ENCODE assay signal across 24 mouse cellular contexts in genomic region chr4:106381131-106381530, GRCm38 (mm10).
DNase-seq lines count a peak whose midpoint lies in the region; ATAC-seq lines count a peak whose summit lies in the region.
"Had no signal": no experiment of that assay in that cellular context is flagged by ENCODE, and none has a peak within 500 bp of the region (broad histone marks: within the 10 kb centered on the region; RNA-seq: fewer than 3 reads in every experiment).

No protein-coding gene starts in this region.

- ATAC-seq in inflammation-experienced regulatory T-cells, adult 6 months: no peak
- ATAC-seq: activated CD4-positive, CD25-positive, alpha-beta regulatory T cell, adult 4 months; CD4-positive, CD25-positive, alpha-beta regulatory T cell, adult 4 months; Patski had no signal

- DNase-seq in ES-CJ7 (ENCODE audit: low read depth, low spot score): peak; percentile 10
- peak; percentile 3 for DNase-seq in Muller cell, postnatal 12 days (ENCODE audit: inconsistent ontology term)
- DNase-seq in R1 (ENCODE audit: low read depth, low spot score): peak; percentile 79
- peak; percentile 61 for DNase-seq in ZHBTc4 (ENCODE audit: low read depth, low spot score)
- no peak for DNase-seq in gastrocnemius, postnatal 4 days (ENCODE audit: low spot score in 2 of 2)
- no peak for DNase-seq in natural killer cell, adult 2 months (ENCODE audit: low spot score in 2 of 2)
- DNase-seq in kidney, adult 18-20 months: no peak
- DNase-seq: adrenal gland, adult 2 months; adrenal gland, adult 8-10 months; adrenal gland, postnatal 10 days; adrenal gland, postnatal 14 days; adrenal gland, postnatal 25 days; adrenal gland, postnatal 36 days; B cell, adult 2 months; cerebellum, adult 11 months; cerebellum, adult 11-12 months; cerebellum, adult 18-20 months; cerebellum, adult 2 months; cerebellum, adult 8-10 months; cerebellum, adult 9-10 months had no signal

Comparison
In these comparisons a context has a peak if more than half of its experiments do, and no peak if none do; other contexts are left out.
1. DNase-seq: peak in ES-CJ7 (single experiment), Muller cell, postnatal 12 days (single experiment), R1 (single experiment) and ZHBTc4 (single experiment); none in gastrocnemius, postnatal 4 days (0 of 2), natural killer cell, adult 2 months (0 of 2) and kidney, adult 18-20 months (single experiment).